Mouse (Mus musculus): ENCODE measurements around the gene Zfp704. TPM values are rescaled to one million over a fixed set of nuclear protein-coding genes. Genes with fewer than 3 reads are reported as not detected.

The Zfp704 gene
- polyA plus RNA-seq, 1 experiment from 2014 or later: 11.4 TPM

- no peaks in the 10 kb centered on the region for H3K36me3 ChIP-seq (ENCODE audit: insufficient read depth, low read length)
- ATAC-seq (ENCODE audit: low FRiP score, low TSS enrichment): no peak
- H3K27me3 ChIP-seq (ENCODE audit: insufficient read depth, low read length): no peaks in the 10 kb centered on the region
- H3K4me1 ChIP-seq (ENCODE audit: insufficient read depth, low read length): peaks cover 27% of the 10 kb centered on the region
- 84% methylated on average over 8 of the region's 8 CpGs for WGBS
- H3K27ac ChIP-seq (ENCODE audit: low read length): no peak overlapping the region
- H3K9me3 ChIP-seq (ENCODE audit: low read length): no peaks in the 10 kb centered on the region
- no peak overlapping the region for H3K9ac ChIP-seq (replicated peaks; ENCODE audit: low read length)
- no peak overlapping the region for H3K4me2 ChIP-seq (replicated peaks; ENCODE audit: low read depth, low read length)
- no peak overlapping the region for H3K4me3 ChIP-seq (ENCODE audit: low read length)
Measured at GRCm38 (mm10) chr3:9515527-9515926, 94.4 kb downstream of the Zfp704 start.

GRCm38 (mm10) chr3:9513703-9514110 lies 96.2 kb downstream of the Zfp704 start:
- Histone ChIP-seq H3K27ac (ENCODE audit: low read length) (no peak overlapping the region), H3K4me2 (replicated peaks; ENCODE audit: low read depth, low read length) (no peak overlapping the region), H3K36me3 (ENCODE audit: insufficient read depth, low read length) (no peaks in the 10 kb centered on the region), H3K4me1 (ENCODE audit: insufficient read depth, low read length) (peaks cover 10% of the 10 kb centered on the region; the same call in 1 of the 2 replicates), H3K9ac (replicated peaks; ENCODE audit: low read length) (no peak overlapping the region), H3K27me3 (ENCODE audit: insufficient read depth, low read length) (no peaks in the 10 kb centered on the region), H3K9me3 (ENCODE audit: low read length) (no peaks in the 10 kb centered on the region), H3K4me3 (ENCODE audit: low read length) (no peak overlapping the region)
- 68% methylated on average over 7 of the region's 7 CpGs for WGBS
- ATAC-seq (ENCODE audit: low FRiP score, low TSS enrichment): no peak

- no peaks in the 10 kb centered on the region for H3K36me3 ChIP-seq (ENCODE audit: insufficient read depth, low read length)
- 0 out of 2 replicates have a peak, but pooled peaks cover 4% of the 10 kb centered on the region for H3K4me1 ChIP-seq (ENCODE audit: insufficient read depth, low read length)
- ATAC-seq (ENCODE audit: low FRiP score, low TSS enrichment): no peak
- H3K27me3 ChIP-seq (ENCODE audit: insufficient read depth, low read length): no peaks in the 10 kb centered on the region
- no peak overlapping the region for H3K27ac ChIP-seq (ENCODE audit: low read length)
- H3K9ac ChIP-seq (replicated peaks; ENCODE audit: low read length): no peak overlapping the region
- H3K4me3 ChIP-seq (ENCODE audit: low read length): no peak overlapping the region
- WGBS: 96% methylated on average over 10 of the region's 10 CpGs
- no peaks in the 10 kb centered on the region for H3K9me3 ChIP-seq (ENCODE audit: low read length)
- no peak overlapping the region for H3K4me2 ChIP-seq (replicated peaks; ENCODE audit: low read depth, low read length)
Measured at GRCm38 (mm10) chr3:9512199-9512598, 97.7 kb downstream of the Zfp704 start.

- H3K4me2 ChIP-seq (replicated peaks; ENCODE audit: low read depth, low read length): no peak overlapping the region
- no peaks in the 10 kb centered on the region for H3K27me3 ChIP-seq (ENCODE audit: insufficient read depth, low read length)
- H3K36me3 ChIP-seq (ENCODE audit: insufficient read depth, low read length): no peaks in the 10 kb centered on the region
- no peaks in the 10 kb centered on the region for H3K9me3 ChIP-seq (ENCODE audit: low read length)
- peaks cover 10% of the 10 kb centered on the region for H3K4me1 ChIP-seq (ENCODE audit: insufficient read depth, low read length)
- no peak overlapping the region for H3K9ac ChIP-seq (replicated peaks; ENCODE audit: low read length)
- 61% methylated on average over 6 of the region's 6 CpGs for WGBS
- no peak overlapping the region for H3K27ac ChIP-seq (ENCODE audit: low read length)
- no peak for ATAC-seq (ENCODE audit: low FRiP score, low TSS enrichment)
- H3K4me3 ChIP-seq (ENCODE audit: low read length): no peak overlapping the region
Measured at GRCm38 (mm10) chr3:9505692-9506211, 104.1 kb downstream of the Zfp704 start.

- WGBS: 94% methylated on average over 4 of the region's 4 CpGs
- no peak overlapping the region for H3K9ac ChIP-seq (replicated peaks; ENCODE audit: low read length)
- no peak overlapping the region for H3K4me3 ChIP-seq (ENCODE audit: low read length)
- H3K4me1 ChIP-seq (ENCODE audit: insufficient read depth, low read length): peaks cover 24% of the 10 kb centered on the region
- H3K4me2 ChIP-seq (replicated peaks; ENCODE audit: low read depth, low read length): no peak overlapping the region
- no peaks in the 10 kb centered on the region for H3K36me3 ChIP-seq (ENCODE audit: insufficient read depth, low read length)
- H3K27ac ChIP-seq (ENCODE audit: low read length): no peak overlapping the region
- no peaks in the 10 kb centered on the region for H3K27me3 ChIP-seq (ENCODE audit: insufficient read depth, low read length)
- no peak for ATAC-seq (ENCODE audit: low FRiP score, low TSS enrichment)
- no peaks in the 10 kb centered on the region for H3K9me3 ChIP-seq (ENCODE audit: low read length)
Measured at GRCm38 (mm10) chr3:9504371-9504770, 105.5 kb downstream of the Zfp704 start.

- H3K4me3 ChIP-seq (ENCODE audit: low read length): no peak overlapping the region
- no peaks in the 10 kb centered on the region for H3K9me3 ChIP-seq (ENCODE audit: low read length)
- peaks cover 39% of the 10 kb centered on the region for H3K4me1 ChIP-seq (ENCODE audit: insufficient read depth, low read length)
- no peaks in the 10 kb centered on the region for H3K27me3 ChIP-seq (ENCODE audit: insufficient read depth, low read length)
- peak overlapping the region; percentile 8 for H3K4me2 ChIP-seq (replicated peaks; ENCODE audit: low read depth, low read length)
- H3K36me3 ChIP-seq (ENCODE audit: insufficient read depth, low read length): no peaks in the 10 kb centered on the region
- peak overlapping the region; percentile 28; the same call in 1 of the 2 replicates for H3K9ac ChIP-seq (replicated peaks; ENCODE audit: low read length)
- 18% methylated on average over 6 of the region's 6 CpGs for WGBS
- 0 out of 2 replicates have a peak overlapping the region, but pooled peaks have one; percentile 25 for H3K27ac ChIP-seq (ENCODE audit: low read length)
- peak; percentile 96 for ATAC-seq (ENCODE audit: low FRiP score, low TSS enrichment)
Measured at GRCm38 (mm10) chr3:9500725-9501124, 109.2 kb downstream of the Zfp704 start.

GRCm38 (mm10) chr3:9499994-9500553 lies 109.8 kb downstream of the Zfp704 start:
- Histone ChIP-seq H3K36me3 (ENCODE audit: insufficient read depth, low read length) (no peaks in the 10 kb centered on the region), H3K9me3 (ENCODE audit: low read length) (no peaks in the 10 kb centered on the region), H3K27me3 (ENCODE audit: insufficient read depth, low read length) (no peaks in the 10 kb centered on the region), H3K4me1 (ENCODE audit: insufficient read depth, low read length) (peaks cover 37% of the 10 kb centered on the region), H3K4me3 (ENCODE audit: low read length) (no peak overlapping the region), H3K4me2 (replicated peaks; ENCODE audit: low read depth, low read length) (peak overlapping the region; percentile 8; the same call in 1 of the 2 replicates), H3K9ac (replicated peaks; ENCODE audit: low read length) (no peak overlapping the region), H3K27ac (ENCODE audit: low read length) (peak overlapping the region; percentile 47; the same call in 1 of the 2 replicates)
- 30% methylated on average over 8 of the region's 8 CpGs for WGBS
- ATAC-seq (ENCODE audit: low FRiP score, low TSS enrichment): peak; percentile 58

- 28% methylated on average over 5 of the region's 5 CpGs for WGBS
Measured at GRCm38 (mm10) chr3:9499489-9499888, 110.4 kb downstream of the Zfp704 start.

GRCm38 (mm10) chr3:9497260-9497659 lies 112.6 kb downstream of the Zfp704 start:
- H3K9me3 ChIP-seq (ENCODE audit: low read length): no peaks in the 10 kb centered on the region
- H3K9ac ChIP-seq (replicated peaks; ENCODE audit: low read length): no peak overlapping the region
- no peak for ATAC-seq (ENCODE audit: low FRiP score, low TSS enrichment)
- H3K27ac ChIP-seq (ENCODE audit: low read length): no peak overlapping the region
- H3K4me1 ChIP-seq (ENCODE audit: insufficient read depth, low read length): peaks cover 37% of the 10 kb centered on the region
- H3K36me3 ChIP-seq (ENCODE audit: insufficient read depth, low read length): no peaks in the 10 kb centered on the region
- H3K4me2 ChIP-seq (replicated peaks; ENCODE audit: low read depth, low read length): no peak overlapping the region
- 46% methylated on average over 5 of the region's 5 CpGs for WGBS
- no peaks in the 10 kb centered on the region for H3K27me3 ChIP-seq (ENCODE audit: insufficient read depth, low read length)
- H3K4me3 ChIP-seq (ENCODE audit: low read length): no peak overlapping the region

More at GRCm38 (mm10) chr3:9499489-9499888, 110.4 kb downstream of the Zfp704 start:
- Histone ChIP-seq H3K9ac (replicated peaks; ENCODE audit: low read length) (no peak overlapping the region), H3K9me3 (ENCODE audit: low read length) (no peaks in the 10 kb centered on the region), H3K4me2 (replicated peaks; ENCODE audit: low read depth, low read length) (no peak overlapping the region), H3K4me1 (ENCODE audit: insufficient read depth, low read length) (peaks cover 37% of the 10 kb centered on the region), H3K36me3 (ENCODE audit: insufficient read depth, low read length) (no peaks in the 10 kb centered on the region), H3K4me3 (ENCODE audit: low read length) (no peak overlapping the region), H3K27me3 (ENCODE audit: insufficient read depth, low read length) (no peaks in the 10 kb centered on the region), H3K27ac (ENCODE audit: low read length) (peak overlapping the region; percentile 20; the same call in 1 of the 2 replicates)
- ATAC-seq (ENCODE audit: low FRiP score, low TSS enrichment): no peak

GRCm38 (mm10) chr3:9491766-9492283 lies 118.1 kb downstream of the Zfp704 start:
- 85% methylated on average over 4 of the region's 4 CpGs for WGBS
- no peak for ATAC-seq (ENCODE audit: low FRiP score, low TSS enrichment)
- Histone ChIP-seq H3K9me3 (ENCODE audit: low read length) (no peaks in the 10 kb centered on the region), H3K4me2 (replicated peaks; ENCODE audit: low read depth, low read length) (no peak overlapping the region), H3K27me3 (ENCODE audit: insufficient read depth, low read length) (no peaks in the 10 kb centered on the region), H3K4me1 (ENCODE audit: insufficient read depth, low read length) (no peaks in the 10 kb centered on the region), H3K4me3 (ENCODE audit: low read length) (no peak overlapping the region), H3K9ac (replicated peaks; ENCODE audit: low read length) (no peak overlapping the region), H3K27ac (ENCODE audit: low read length) (no peak overlapping the region), H3K36me3 (ENCODE audit: insufficient read depth, low read length) (no peaks in the 10 kb centered on the region)

All from kidney, embryonic 16.5 days (tissue).